Mouse (Mus musculus) kidney, postnatal 0 days (tissue): ENCODE results near the gene Tnrc6b. TPM values are rescaled to one million over a fixed set of nuclear protein-coding genes. Genes with fewer than 3 reads are reported as not detected.

Experiments used
- ATAC-seq: fragments of 200-750 bp; cut with Nextera tagmentation; replicated peaks from 2 replicates; pipeline ENCODE4 v1.8.0; 2017; ENCODE audit warnings: low read depth, moderate number of reproducible peaks, moderate TSS enrichment, moderate library complexity; ENCODE audit not compliant: low FRiP score
- DNase-seq: peaks from one replicate; pipeline ENCODE4 v3.0.0-alpha.2; 2016; ENCODE audit warnings: low spot score
- H3K27ac ChIP-seq: fragments of 300-500 bp; sonication (generic); 2 replicates; pipeline ENCODE4 v1.5.1; 2014; ENCODE audit warnings: mild to moderate bottlenecking
- H3K27me3 ChIP-seq: fragments of 300-500 bp; sonication (generic); 2 replicates; pipeline ENCODE4 v1.6.1; 2014; ENCODE audit warnings: low read length, mixed read lengths; ENCODE audit not compliant: insufficient read depth
- H3K36me3 ChIP-seq: fragments of 300-500 bp; sonication (generic); 2 replicates; pipeline ENCODE4 v1.6.1; 2014; ENCODE audit warnings: low read length, mixed read lengths; ENCODE audit not compliant: insufficient read depth
- H3K4me1 ChIP-seq: fragments of 300-500 bp; sonication (generic); replicated peaks from 2 replicates; pipeline ENCODE4 v1.6.1; 2014; ENCODE audit warnings: antibody characterized with exemption, low read length, mixed read lengths; ENCODE audit not compliant: insufficient read depth
- H3K4me2 ChIP-seq: fragments of 300-500 bp; sonication (generic); 2 replicates; pipeline ENCODE4 v1.6.1; 2014; ENCODE audit warnings: mild to moderate bottlenecking, low read length, moderate library complexity, mixed read lengths
- H3K4me3 ChIP-seq: fragments of 300-500 bp; sonication (generic); replicated peaks from 2 replicates; pipeline ENCODE4 v1.5.1; 2014; ENCODE audit warnings: low read depth, low read length
- H3K9ac ChIP-seq: fragments of 300-500 bp; sonication (generic); 2 replicates; pipeline ENCODE4 v1.6.1; 2014; ENCODE audit warnings: low read depth, low read length
- H3K9me3 ChIP-seq: fragments of 300-500 bp; sonication (generic); replicated peaks from 2 replicates; pipeline ENCODE4 v1.6.1; 2016; ENCODE audit warnings: low read length, inconsistent platforms, mixed read lengths
- CTCF ChIP-seq: IDR thresholded peaks from 2 replicates; pipeline ENCODE4 v1.5.1; 2016; ENCODE audit warnings: antibody characterized with exemption, low read depth, mild to moderate bottlenecking, moderate library complexity
- WGBS: fragments of 180-500 bp; shearing (Covaris S2); extraction: QIAGEN DNeasy Blood & Tissue Kit; methylation state at CpG from one replicate; pipeline ENCODE4 v1.1.7; 2014; 5-methylcytosine and 5-hydroxymethylcytosine counted together
- polyA plus RNA-seq: library from polyadenylated mRNA; unstranded; fragments of >200 nt; fragmentation: Nextera tagmentation; extraction: Ambion mirVana; gene quantifications from 2 replicates; pipeline ENCODE4 v1.2.1, GENCODE M21; 2015

Gene Tnrc6b
- polyA plus RNA-seq, 1 experiment from 2014 or later: 11.2 TPM

GRCm38 (mm10) chr15:80739972-80740371 is 28.9 kb downstream of the Tnrc6b start:
- Histone ChIP-seq H3K4me1 (no peaks in the 10 kb centered on the region), H3K9me3 (no peaks in the 10 kb centered on the region), H3K27ac (no peak overlapping the region), H3K4me3 (no peak overlapping the region), H3K9ac (no peak overlapping the region), H3K36me3 (no peaks in the 10 kb centered on the region), H3K27me3 (no peaks in the 10 kb centered on the region), H3K4me2 (no peak overlapping the region)
- WGBS: 100% methylated on average over 1 of the region's 1 CpGs
- DNase-seq (no peak), ATAC-seq (no peak)
- no peak for TF ChIP-seq CTCF

GRCm38 (mm10) chr15:80741836-80742235 is 30.7 kb downstream of the Tnrc6b start:
- WGBS: 78% methylated on average over 1 of the region's 1 CpGs
- DNase-seq: no peak
- no peak for ATAC-seq

GRCm38 (mm10) chr15:80742991-80743474 is 31.9 kb downstream of the Tnrc6b start:
- 90% methylated on average over 3 of the region's 3 CpGs for WGBS

More at GRCm38 (mm10) chr15:80741836-80742235, 30.7 kb downstream of the Tnrc6b start:
- no peak overlapping the region for H3K4me2 ChIP-seq
- H3K4me1 ChIP-seq: no peaks in the 10 kb centered on the region
- no peak for TF ChIP-seq CTCF
- H3K36me3 ChIP-seq: no peaks in the 10 kb centered on the region
- H3K4me3 ChIP-seq: no peak overlapping the region
- H3K9ac ChIP-seq: no peak overlapping the region
- no peaks in the 10 kb centered on the region for H3K27me3 ChIP-seq
- H3K9me3 ChIP-seq: no peaks in the 10 kb centered on the region
- H3K27ac ChIP-seq: no peak overlapping the region

GRCm38 (mm10) chr15:80743606-80744005 is 32.5 kb downstream of the Tnrc6b start:
- no peak overlapping the region for H3K4me3 ChIP-seq
- H3K36me3 ChIP-seq: no peaks in the 10 kb centered on the region
- ATAC-seq: no peak
- no peaks in the 10 kb centered on the region for H3K9me3 ChIP-seq
- H3K27me3 ChIP-seq: no peaks in the 10 kb centered on the region
- H3K4me2 ChIP-seq: no peak overlapping the region
- 88% methylated on average over 7 of the region's 7 CpGs for WGBS
- no peak for TF ChIP-seq CTCF
- H3K27ac ChIP-seq: no peak overlapping the region
- no peak for DNase-seq
- no peak overlapping the region for H3K9ac ChIP-seq
- H3K4me1 ChIP-seq: no peaks in the 10 kb centered on the region

More at GRCm38 (mm10) chr15:80742991-80743474, 31.9 kb downstream of the Tnrc6b start:
- H3K27me3 ChIP-seq: no peaks in the 10 kb centered on the region
- ATAC-seq (no peak), DNase-seq (no peak)
- no peak overlapping the region for H3K4me2 ChIP-seq
- no peak overlapping the region for H3K9ac ChIP-seq
- no peaks in the 10 kb centered on the region for H3K36me3 ChIP-seq
- no peaks in the 10 kb centered on the region for H3K9me3 ChIP-seq
- no peak overlapping the region for H3K27ac ChIP-seq
- no peak for TF ChIP-seq CTCF
- H3K4me1 ChIP-seq: no peaks in the 10 kb centered on the region
- no peak overlapping the region for H3K4me3 ChIP-seq

- no peaks in the 10 kb centered on the region for H3K9me3 ChIP-seq
- DNase-seq (no peak), ATAC-seq (no peak)
- H3K4me2 ChIP-seq: no peak overlapping the region
- no peak overlapping the region for H3K9ac ChIP-seq
- H3K4me3 ChIP-seq: no peak overlapping the region
- H3K4me1 ChIP-seq: no peaks in the 10 kb centered on the region
- no peaks in the 10 kb centered on the region for H3K27me3 ChIP-seq
- 84% methylated on average over 3 of the region's 3 CpGs for WGBS
- no peaks in the 10 kb centered on the region for H3K36me3 ChIP-seq
- H3K27ac ChIP-seq: no peak overlapping the region
- TF ChIP-seq CTCF: no peak
Measured at GRCm38 (mm10) chr15:80744667-80745422, 33.7 kb downstream of the Tnrc6b start.

GRCm38 (mm10) chr15:80748979-80749378 is 37.9 kb downstream of the Tnrc6b start:
- H3K27ac ChIP-seq: no peak overlapping the region
- no peaks in the 10 kb centered on the region for H3K27me3 ChIP-seq
- H3K4me1 ChIP-seq: no peaks in the 10 kb centered on the region
- H3K4me3 ChIP-seq: no peak overlapping the region
- DNase-seq: no peak
- H3K4me2 ChIP-seq: no peak overlapping the region
- ATAC-seq: no peak
- 84% methylated on average over 5 of the region's 5 CpGs for WGBS
- H3K36me3 ChIP-seq: no peaks in the 10 kb centered on the region
- H3K9me3 ChIP-seq: no peaks in the 10 kb centered on the region
- TF ChIP-seq CTCF: no peak
- no peak overlapping the region for H3K9ac ChIP-seq
